Mouse (Mus musculus) WW6 (cell line): ENCODE measurements around the gene Actn4.

Experiments used
- DNase-seq: peaks from one replicate; pipeline ENCODE4 v3.0.0-alpha.2; 2013; ENCODE audit warnings: low read depth, low spot score

Actn4 gene

DNA sequence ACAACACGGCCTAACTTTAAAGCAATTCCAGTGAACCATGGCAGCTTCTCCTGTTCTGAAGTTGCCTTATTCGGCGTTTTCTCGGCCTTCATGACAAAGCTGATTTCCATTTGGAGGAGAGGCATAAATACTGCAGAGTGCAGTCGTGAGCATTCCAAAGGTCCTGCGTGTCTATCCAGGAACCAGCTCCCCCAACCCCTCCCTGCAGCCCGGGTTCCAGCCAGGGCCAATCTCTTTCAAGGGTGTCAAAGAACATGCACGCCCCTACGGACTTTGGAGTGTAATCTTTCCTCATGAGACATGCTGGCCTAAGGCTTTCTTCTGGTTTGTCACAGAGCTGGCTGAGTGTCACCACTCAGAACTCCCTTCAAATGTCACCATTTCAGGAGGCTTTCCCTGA lies 36.8 kb downstream of the Actn4 start:
- DNase-seq: no peak

- no peak for DNase-seq
These were observed 37.3 kb downstream of the Actn4 start for GRCm38 (mm10) chr7:28924802-28925201.

GRCm38 (mm10) chr7:28923865-28924291 lies 38.3 kb downstream of the Actn4 start:
- no peak for DNase-seq

DNA sequence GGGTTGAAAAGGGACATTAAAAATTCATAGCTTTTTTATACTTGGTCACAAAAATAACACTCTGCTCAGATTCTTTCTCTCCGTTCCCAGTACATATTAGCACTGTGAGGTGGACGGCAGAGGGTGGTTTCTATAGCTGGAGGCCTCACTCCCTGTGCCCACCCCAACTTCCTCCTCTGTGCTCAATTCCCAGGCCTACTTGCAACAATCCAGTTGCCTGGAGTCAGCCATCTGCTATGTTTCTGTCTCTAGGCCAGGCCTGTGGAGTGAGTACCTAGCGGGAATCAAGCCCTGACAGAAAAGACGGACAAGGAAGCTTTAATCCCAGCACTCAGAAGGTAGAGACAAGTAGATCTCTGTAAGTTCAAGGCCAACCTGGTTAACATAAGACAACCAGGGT lies 39.5 kb downstream of the Actn4 start:
- DNase-seq: no peak

DNA sequence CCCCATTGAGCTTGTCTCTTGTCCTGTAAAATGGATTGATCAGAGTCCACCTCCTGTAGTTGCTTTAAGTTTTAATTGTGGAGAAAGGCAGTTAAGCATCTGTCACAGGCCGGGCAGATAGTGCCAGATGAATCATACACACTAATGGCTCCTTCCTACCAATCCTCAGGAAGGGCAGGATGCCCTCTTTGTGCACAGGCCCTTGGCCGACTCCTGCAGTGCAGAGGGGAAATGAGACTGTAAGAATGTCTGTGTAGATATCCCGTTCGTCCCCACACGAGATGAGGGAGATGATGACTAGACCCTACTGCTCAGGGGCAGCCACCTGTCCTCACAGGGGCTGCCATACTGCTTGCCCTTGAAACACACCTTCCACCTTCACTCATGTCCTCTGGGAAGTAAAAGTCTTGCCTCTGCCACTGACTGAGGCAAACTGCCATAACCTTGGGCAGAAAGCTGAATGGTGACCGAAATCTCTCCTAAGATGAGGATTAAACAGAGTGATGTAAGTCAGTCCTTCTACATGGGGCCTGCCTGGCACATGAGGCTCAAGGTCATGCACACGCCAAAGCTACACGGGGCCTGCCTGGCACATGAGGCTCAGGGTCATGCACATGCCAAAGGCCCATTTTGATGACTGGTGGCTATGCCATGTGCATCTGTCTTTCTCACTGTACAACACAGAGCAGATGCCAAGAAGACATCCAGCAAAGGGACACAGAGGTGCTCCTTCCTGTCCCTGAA lies 40.2 kb downstream of the Actn4 start:
- DNase-seq: no peak

GRCm38 (mm10) chr7:28921178-28921577 lies 41.0 kb downstream of the Actn4 start:
- no peak for DNase-seq

GRCm38 (mm10) chr7:28919815-28920214 lies 42.3 kb downstream of the Actn4 start:
- no peak for DNase-seq

DNA sequence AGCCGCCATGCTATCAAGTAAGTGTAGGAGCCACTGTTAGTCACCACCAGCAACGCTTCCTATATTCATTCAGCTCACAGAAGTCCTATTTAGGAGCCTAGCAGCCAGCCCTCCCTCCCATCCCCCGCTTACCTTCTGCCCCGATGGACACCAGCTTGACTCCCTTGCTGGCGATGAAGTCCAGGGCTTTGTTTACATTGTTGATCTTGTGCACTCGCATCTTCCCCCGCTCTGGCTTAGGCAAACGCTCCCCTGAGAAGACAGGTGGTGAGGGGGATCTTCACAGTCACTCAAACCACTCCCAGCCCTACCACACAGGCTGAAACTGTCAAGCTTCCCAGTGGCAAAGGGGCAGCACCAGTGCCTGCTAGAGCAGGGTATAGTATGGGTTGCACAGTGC lies 43.6 kb downstream of the Actn4 start:
- DNase-seq: no peak

GRCm38 (mm10) chr7:28917503-28918426 lies 44.4 kb downstream of the Actn4 start:
- DNase-seq: no peak

DNA sequence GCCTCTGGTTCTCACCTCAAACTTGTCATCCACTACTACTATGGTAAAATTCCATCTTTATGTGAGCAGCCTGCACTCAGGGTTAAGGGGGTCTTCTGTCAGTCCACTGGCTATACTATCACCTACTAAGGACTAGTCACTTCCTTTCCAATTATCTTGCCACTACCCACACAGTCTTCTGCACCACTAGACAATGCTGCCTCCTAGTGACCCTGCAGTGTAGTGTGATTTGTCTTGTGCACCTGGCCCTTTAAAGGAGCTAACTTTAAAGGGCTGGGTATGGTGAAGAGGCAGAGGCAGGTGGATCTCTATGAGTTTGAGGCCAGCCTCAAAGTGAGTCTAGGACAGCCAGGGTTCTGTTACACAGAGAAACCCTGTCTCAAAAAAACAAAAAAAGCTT lies 45.6 kb downstream of the Actn4 start:
- DNase-seq: no peak

GRCm38 (mm10) chr7:28913171-28913570 lies 49.0 kb downstream of the Actn4 start:
- no peak for DNase-seq

- no peak for DNase-seq
These were observed 50.5 kb downstream of the Actn4 start for GRCm38 (mm10) chr7:28911632-28912031.

DNA sequence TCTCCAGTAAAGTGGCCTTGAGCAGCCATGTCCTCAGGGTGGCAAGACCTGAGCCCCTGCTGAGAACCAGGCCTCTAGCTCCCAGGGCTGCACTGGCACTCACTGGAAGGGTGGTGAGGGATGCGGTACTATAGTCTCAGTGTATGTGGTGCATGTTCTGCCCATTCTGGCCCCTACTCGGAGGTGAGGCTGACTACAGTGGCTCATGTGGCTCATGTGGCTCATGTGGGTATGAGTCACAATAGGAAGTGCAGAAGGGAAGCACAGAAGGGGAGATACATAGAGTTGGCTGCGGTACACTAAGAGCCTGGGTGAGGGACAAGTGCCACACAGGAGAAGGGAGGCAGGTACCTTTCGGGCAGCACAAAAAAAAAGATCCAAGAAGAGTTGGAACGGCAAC lies 54.9 kb downstream of the Actn4 start:
- no peak for DNase-seq

- no peak for DNase-seq
These were observed 58.4 kb downstream of the Actn4 start for GRCm38 (mm10) chr7:28903778-28904177.

DNA sequence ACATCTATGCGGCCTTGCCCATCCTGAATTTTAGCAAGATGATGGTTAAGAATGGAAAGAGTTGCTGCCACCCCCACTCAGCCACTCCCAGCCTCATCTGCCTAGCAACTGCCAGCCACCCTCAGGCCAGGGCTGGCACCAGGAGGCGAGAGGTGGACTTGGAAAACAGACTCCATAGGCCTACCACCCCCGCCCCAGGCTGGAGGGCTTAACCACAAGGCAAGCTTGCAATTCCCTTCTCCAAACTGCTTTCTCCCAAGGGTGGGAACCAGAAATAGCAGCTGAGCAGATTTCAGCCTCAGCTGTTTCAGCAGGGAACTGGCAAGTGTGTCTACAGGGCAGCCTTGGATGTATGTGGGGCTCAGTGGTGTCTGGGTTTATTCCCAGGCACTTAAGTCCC lies 59.3 kb downstream of the Actn4 start:
- DNase-seq: no peak

DNA sequence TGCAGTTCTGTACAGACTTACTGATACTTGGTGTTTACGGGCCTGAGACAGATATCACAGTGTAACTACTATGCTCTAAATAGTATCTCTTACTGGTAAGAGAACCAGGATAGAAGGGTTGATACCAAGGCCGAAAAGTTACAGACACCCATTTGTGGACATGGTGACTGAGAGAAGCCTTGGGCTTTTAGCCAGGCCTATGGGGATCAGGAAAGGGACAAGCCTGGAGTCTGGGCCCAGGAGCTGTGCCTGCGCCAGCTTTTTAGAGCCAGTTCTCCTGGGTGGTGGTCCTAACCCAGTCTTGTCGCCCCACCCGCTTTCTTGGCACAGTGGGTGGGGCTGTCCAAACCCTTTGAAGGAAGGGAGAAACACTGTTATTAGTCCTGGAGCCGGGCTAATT lies 60.0 kb downstream of the Actn4 start:
- DNase-seq: no peak

DNA sequence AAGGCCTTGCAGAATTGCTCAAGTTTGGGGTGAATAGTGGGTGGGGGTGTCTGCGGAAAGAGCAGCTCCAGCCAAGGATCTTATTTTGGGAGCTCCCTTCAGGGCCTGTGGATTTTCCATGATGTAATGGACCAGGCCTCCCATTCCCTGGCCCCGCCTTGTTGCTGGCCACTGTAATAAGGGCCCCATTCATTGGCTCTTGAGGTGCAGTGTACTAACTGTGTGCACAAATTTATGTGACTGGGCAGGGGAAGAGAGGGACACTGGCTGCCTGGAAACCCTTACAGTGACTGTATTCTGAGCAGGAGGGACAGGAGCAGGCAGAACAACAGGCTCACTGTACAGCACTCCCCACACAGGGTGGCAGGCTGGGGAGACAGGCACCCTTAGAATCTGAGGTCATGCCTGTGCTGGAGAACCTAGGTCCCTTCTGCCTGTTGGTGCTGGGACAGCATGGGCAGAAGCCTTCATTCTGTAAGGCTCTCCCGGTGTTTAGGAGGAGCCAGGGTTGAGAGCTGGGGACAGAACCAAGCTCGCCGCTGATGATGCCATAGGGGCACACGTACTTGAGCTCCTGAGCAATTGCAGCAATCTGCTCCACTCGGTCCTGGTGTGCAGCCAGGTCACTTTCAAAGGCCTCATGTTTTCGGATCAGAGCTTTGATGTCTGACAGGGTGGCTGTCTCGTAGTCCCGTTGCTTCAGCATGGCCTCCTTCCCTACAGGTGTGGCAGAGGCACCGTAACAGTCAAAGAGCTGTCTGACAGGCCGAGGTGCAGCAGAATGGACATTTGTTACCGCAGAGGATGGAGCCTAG lies 60.6 kb downstream of the Actn4 start:
- no peak for DNase-seq

DNA sequence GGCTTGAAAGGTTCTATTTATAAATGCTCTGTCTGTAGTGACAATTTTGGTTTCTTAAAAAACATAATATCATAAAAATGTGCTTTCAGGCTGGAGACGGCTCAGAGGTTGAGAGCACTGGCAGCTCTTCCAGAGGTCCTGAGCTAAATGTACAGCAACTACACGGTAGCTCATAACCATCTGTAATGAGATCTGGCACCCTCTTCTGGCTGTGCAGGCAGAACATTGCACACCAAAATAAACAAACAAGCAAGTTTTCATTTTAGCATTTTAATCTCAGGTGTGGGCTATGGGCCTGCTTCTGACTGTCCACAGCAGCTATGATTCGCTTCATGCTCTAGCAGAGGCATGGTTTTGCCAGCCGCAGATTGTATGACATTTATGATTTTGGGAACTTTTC lies 62.2 kb downstream of the Actn4 start:
- DNase-seq: no peak

- no peak for DNase-seq
These were observed 64.5 kb downstream of the Actn4 start for GRCm38 (mm10) chr7:28897661-28898060.

GRCm38 (mm10) chr7:28894942-28895341 lies 67.2 kb downstream of the Actn4 start:
- DNase-seq: no peak

DNA sequence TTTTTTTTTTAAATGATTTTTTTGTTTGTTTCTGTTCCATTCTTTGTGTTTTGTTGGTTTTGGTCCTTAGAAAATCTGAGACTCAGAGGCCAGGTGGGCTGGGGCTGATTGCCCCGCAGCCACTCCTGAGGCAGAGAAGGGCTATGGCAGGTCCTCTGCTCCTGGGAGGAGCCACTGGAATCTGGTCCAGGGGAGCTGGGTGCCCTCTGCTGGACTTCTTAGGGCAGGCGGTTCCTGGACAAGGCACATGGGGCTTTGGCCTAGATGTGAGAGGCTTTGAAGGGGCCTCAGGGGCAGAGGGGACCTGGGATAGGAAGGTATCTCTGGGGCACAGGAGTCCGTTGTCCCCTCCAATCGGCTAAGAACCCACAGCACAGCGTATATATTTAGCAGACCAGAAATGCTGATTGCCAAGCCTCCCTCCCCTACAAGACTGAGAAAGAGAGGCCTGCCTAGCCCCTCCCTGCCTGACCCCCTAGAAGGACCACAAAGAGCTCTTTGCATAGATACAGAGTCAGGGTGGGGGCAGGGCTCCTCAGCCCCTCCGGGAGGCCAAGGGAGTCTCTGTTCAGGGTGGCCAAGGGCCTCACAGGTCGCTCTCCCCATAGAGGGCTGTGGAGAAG lies 68.4 kb downstream of the Actn4 start:
- DNase-seq: no peak

- no peak for DNase-seq
These were observed 69.5 kb downstream of the Actn4 start for GRCm38 (mm10) chr7:28892601-28893000.
